Mouse (Mus musculus): ENCODE results near the gene Cherp. TPM values are rescaled to one million over a fixed set of nuclear protein-coding genes. Genes with fewer than 3 reads are reported as not detected.

Cherp gene
- 90.7 TPM for total RNA-seq (2023)

GRCm38 (mm10) chr8:72474826-72475546 lies at the start of gene Cherp:
Gene Cherp, minus strand, starts transcription at chr8:72475226.

GRCm38 (mm10) chr8:72491680-72492621 lies 16.9 kb upstream of the Cherp start, which contains the start of gene Slc35e1:
Gene Slc35e1, minus strand, starts transcription at chr8:72492614.

GRCm38 (mm10) chr8:72443338-72443993 lies 31.6 kb downstream of the Cherp start, which contains the start of the genes Calr3 and 1700030K09Rik:
Gene Calr3, minus strand, starts transcription at chr8:72443870.
Gene 1700030K09Rik, plus strand, starts transcription at chr8:72443880.

GRCm38 (mm10) chr8:72421362-72422335 lies 53.4 kb downstream of the Cherp start, which contains the start of gene Eps15l1:
Gene Eps15l1, minus strand, starts transcription at chr8:72421460.

Other genes with a start within 250 kb of the Cherp start
- 114 TPM for gene Ap1m1, start 235.2 kb downstream of the Cherp start, total RNA-seq (2023)
- gene Gm10282, start 170.0 kb downstream of the Cherp start, total RNA-seq (2023) = 8.9 TPM
- gene Klf2, start 156.2 kb downstream of the Cherp start, total RNA-seq (2023) = 1,951 TPM
- gene Eps15l1, start 53.8 kb downstream of the Cherp start, total RNA-seq (2023) = 100 TPM
- gene Calr3, start 31.4 kb downstream of the Cherp start, total RNA-seq (2023) = not detected
- 3.5 TPM for gene 1700030K09Rik, start 31.3 kb downstream of the Cherp start, total RNA-seq (2023)
- 61.8 TPM for gene Slc35e1, start 17.4 kb upstream of the Cherp start, total RNA-seq (2023)
- 19.0 TPM for gene Med26, start 73.0 kb upstream of the Cherp start, total RNA-seq (2023)
- gene Smim7, start 95.9 kb upstream of the Cherp start, total RNA-seq (2023) = 131 TPM
- 2.2 TPM for gene Tmem38a, start 96.8 kb upstream of the Cherp start, total RNA-seq (2023)
- gene Nwd1, start 171.5 kb upstream of the Cherp start, total RNA-seq (2023) = not detected
- gene Sin3b, start 248.1 kb upstream of the Cherp start, total RNA-seq (2023) = 120 TPM